Mouse (Mus musculus): Measurements from ENCODE around the gene Magi1.

Magi1 gene

DNA sequence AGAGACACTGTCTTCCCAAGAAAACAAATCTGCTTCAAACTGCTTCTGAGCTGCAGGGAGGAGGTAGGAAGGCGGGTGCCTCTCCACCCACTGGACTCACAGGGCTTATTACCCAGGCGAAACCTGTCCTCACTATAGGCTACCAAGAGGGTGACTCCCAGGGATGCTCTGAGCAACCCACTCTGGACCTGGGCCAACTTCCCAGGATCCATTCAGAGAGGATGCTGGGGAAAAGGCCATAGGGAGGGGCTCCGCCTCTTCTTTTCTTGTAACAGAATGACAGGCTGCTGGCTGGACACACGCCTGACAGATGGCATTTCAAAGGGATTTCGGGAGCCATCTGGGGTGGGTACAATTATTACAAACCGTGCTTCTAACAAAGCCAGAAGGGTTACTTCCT, 463.8 kb downstream of the Magi1 start:
- no peak for DNase-seq (ENCODE audit: low spot score)

DNA sequence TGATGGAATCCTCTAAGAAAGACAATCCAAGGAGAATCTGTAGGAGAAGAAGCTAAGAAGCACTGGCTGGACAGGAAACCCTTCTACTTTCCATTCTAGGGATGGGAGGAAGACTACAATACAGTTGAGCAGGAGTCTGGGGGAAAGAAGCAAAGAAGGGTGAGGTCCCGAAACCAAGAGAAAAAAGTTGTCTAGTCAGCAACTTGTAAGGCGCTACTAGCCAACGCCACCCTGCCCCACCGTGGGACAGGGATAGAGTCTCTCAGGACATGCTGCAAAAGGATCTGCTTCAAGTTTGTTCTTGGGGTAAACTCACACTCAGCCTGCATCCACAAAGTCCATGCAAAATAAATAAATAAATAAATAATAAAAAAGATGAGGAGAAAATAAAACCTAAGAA, 464.4 kb downstream of the Magi1 start:
- DNase-seq (ENCODE audit: low spot score), result no peak

DNA sequence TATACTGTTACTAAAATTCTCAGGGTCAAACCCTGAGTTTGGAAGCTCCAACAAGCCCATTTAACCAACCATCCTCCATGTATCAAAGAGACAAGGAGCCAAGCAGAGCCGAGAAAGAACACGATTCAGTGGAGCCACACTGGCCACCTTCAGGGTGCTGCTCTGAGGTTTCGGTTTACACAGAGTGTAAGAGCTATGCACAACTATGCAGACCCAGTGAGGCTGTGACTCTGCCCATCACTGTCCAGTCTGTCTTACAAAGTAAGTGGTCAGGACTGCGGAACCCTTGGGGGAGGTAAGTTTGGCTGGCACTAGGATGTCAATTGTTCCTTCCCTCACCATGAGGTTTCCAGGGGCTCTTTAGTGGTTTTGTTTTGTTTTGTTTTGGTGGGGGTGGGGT, 465.2 kb downstream of the Magi1 start:
- DNase-seq (ENCODE audit: low spot score), result no peak

DNA sequence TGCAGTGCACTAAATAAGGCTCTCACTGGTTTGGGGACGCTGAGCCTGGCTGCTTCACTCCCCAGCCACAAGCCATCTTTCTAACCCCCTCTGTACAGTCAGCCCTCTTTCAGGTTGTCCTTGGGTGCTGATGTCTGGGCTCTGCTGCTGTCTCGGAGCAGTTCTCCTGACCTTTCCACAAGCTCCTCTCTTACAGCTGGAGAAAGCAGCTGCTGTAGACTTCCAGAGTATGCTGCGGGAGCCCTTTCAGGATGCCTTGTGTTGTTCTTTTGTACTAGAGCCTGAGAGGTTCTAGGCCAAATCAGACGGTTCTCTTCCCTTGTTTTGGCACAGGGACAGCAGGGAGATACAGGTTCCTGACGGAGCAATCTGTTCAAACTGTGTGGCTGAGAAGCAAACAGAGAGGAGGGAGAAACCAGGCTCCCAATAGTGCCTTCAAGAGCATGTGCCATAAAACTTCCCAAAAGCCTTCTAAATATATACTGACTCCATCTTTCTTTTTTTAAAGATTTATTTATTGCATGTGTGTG, 478.2 kb downstream of the Magi1 start:
- no peak for DNase-seq (ENCODE audit: low spot score)

DNA sequence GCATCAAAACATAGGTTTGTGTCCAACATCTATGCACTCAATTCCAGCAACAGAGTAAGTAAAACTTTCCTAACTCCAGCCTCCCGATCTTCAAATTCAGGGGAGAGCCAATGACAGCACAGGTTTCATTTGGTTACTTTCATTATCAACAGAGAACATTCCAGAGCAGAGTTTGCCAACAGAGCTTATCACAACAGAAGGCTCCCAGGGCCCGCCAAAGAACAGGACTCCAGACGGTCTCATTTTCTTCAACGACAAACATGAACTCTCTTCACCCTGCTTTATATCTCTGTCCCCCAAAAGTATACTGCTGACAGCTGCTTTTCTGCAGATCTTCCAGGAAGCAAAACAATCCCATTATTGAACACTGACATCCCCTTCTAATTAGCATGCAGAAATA, 481.3 kb downstream of the Magi1 start:
- no peak for DNase-seq (ENCODE audit: low spot score)

DNA sequence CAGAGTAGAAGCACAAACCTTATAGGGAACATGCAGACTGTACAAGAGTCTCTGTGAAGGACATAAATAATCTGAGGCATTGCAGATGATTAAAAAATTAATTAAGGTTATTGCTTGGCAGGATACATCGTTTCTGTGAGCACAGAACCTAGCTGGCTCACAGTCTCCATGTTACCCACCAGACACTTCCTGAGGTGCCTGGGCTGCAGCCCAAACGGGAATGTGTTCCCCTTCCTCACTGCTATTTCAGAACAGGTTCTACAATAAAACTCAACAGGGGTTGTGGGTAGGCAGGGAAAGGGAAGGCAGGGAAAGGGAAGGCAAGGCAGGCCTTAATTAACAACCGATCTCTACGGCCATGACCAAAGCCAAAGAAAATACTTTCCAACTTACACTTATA, 483.3 kb downstream of the Magi1 start:
- DNase-seq (ENCODE audit: low spot score), result no peak

DNA sequence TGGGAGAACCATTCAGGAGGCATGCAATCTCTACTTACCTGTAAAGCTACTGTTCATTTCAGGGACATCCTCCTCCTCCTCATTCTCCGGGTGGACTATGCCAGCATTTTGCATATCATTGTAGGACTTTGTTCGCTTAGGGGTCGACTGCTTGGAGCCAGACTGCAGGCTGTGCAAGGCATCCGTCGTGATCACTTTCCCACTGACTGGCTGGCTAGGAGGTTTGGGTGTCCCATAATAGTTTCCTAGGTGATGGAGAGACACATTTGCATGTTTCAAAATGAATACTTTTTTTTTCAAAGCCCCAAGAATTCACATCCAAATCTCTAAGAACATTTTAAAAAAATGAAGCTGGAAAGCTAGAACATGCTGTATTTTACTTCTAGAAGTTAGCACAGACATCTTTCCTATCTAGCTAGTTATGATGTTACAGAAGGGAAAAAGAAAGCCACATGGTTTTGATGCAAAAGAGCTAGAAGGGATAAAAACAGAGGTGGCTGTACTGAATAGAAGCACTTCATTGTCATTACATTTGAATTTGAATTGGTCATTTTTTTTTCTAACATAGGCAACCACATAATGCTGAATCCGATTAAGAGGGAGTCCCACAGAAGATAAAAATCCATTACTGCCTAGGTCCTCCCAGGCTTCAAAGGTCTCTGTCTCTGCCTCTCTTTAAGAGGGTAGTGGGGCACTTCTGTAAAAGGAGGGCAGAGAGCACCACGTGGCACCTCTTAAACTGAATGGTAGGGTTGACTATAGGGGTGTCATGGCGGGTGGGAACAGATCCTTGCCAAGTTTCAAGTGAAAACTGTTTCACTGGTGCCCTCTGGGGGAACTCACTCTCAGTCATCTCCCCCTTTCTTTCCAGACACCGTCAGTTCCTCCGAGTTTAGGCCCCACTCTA, 491.2 kb downstream of the Magi1 start:
- no peak for DNase-seq (ENCODE audit: low spot score)

DNA sequence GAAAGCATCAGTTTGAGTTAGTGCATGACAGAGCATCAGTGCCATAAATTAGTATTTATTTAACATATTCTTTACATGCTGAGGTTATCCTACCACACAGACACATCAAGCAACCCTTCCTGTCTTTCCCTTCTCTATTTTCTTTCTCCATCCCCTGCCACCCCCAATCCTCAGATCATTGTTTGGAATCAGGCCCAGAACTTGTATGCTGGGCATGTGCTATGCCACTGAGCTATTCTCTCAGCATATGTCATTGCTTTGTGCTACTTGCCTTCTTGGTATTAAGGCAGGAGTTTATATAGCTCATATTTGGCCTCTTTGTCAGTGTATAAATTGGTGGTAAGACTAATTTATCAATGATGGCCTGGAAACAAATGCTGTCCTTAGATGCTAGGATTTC, 494.0 kb downstream of the Magi1 start:
- no peak for DNase-seq (ENCODE audit: low spot score)

DNA sequence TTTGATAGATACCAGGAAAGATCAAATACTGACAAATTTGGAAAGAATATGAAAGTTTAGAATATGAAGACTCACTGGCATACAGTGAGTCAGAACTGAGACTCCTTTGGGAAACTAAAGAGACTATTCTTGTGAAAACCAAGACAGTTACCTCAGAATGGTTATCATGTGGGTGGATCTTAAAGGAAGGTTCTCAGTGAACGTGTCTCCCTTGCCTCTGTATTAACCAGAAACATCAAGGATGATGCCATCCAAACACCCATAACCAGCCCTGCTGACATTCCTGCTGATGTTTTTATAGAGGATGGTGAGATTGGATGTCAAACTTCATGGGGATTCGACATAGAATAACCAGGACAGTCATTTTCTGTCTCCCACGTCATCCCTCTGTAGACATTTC, 496.7 kb downstream of the Magi1 start:
- DNase-seq (ENCODE audit: low spot score), result no peak

DNA sequence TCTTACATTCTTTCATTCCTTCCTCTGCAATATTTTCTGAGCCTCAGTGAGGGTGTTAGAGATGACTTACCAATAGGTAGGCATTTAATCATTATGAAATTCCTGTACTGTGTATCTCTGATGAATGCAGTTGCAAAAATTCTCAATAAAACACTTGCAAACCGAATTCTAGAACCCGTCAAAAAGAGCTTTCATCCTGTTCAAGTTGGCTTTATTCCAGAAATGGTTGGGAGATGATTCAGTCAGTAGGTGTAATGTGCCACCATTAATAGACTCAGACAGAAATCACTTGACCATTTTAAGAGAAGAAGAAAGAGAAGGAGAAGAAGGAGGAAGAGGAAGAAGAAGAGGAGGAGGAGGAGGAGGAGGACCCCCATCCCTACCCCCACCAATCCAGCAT, 497.5 kb downstream of the Magi1 start:
- no peak for DNase-seq (ENCODE audit: low spot score)

DNA sequence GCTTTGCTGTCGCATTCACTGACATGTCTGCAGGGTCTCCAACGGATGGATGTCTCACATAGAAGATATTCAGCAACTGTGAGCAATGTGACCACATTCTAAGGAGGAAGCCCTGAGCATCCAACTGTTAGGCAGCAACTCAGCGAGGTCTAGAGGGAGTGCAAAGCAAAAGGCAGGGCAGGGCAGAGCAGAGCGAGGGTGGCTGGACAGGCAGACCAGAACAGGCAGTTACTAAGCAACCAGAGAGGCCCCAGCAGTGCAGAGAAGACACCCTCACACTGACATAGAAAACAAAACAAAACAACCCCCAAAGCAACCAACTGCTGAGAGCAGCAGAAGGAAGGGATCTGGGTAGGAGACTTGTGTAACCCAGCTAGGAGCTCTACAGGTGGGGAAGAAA, 512.6 kb downstream of the Magi1 start:
- no peak for DNase-seq (ENCODE audit: low spot score)

DNA sequence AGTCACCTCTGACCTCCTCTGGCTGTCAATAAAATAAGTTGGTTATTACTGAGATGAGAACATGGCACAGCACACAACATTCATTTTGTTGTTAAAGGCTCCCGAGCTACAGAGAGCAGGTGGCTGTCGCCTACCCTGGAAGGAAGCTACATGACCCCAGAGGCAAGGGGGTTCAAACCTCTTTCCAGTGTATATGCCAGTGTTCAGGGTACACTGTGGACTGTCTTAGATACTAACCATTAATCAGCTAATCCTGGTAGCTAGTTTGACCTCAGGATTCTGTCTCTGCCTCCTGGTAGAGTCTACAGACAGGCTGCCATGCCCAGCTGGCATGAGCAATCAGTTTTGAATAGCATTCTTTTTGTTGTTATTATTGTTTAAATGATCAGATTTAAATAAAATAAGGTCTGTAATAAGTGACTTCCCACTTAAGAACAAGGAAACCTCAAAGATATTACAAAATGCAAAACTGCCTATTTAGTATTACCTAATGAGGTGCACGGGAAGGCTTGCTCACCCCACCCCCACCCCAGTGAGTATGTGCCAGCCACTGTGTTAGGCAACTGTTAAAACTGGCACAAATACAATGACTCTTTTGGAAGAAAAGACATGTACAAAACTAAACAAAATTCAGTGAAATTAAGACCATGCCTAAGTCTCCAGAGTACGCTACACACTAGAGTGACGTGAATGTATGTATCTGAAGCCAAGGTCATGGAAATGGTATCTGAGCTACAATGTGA, 513.3 kb downstream of the Magi1 start:
- no peak for DNase-seq (ENCODE audit: low spot score)

DNA sequence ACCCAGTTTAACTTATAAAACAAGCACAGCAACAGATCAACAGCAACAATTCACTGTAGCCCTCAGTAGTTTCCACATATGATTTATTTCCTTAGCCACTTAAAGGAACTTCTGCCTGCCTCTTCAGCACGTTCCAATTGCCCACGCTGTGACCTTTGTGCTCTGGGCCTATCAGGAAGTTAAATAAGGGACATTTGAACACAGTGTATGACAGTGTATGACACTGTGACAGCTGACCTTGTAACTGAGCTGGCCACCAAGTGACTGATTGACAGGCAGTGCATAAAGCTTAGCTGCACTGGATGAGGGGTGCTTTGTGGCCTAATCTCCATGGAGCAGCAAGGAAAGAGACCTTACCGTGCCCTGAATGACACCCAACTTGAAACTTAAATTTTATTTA, 525.6 kb downstream of the Magi1 start:
- no peak for DNase-seq (ENCODE audit: low spot score)

DNA sequence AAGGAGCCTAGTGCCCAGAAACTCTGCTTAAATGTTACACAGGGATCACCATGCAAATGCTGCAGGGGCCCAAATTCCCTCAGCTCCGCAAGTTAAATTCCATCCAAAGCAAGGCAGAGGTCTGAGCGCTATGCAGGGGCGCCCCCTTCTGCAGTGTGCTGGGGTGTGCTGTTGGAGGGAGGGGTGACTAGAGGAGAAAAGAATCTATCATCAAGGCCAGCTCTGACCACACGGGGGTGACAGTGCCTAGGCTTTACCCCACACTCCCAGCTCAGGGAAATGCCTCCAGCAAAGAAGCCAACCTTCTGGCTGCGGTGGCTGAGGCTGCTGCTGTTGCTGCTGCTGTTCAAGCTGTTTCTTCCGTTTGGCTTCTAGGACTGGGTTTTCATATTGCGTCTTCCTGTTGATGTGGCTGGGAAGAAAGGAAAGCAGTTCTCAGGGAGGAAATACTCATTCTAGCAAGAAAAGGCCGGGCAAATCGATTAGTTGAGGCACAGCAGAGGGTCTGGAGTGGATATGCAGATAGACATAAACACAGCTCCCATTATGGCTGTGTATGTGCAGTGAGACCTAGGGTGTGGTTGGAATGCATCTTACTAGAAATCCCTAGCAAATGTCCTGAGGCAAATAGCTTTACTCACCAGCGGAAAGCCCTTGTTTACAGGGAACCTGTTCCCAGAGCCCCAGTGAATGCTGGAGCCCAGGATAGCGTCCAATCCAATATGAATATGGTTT, 526.2 kb downstream of the Magi1 start:
- peak; percentile 49 for DNase-seq (ENCODE audit: low spot score)

DNA sequence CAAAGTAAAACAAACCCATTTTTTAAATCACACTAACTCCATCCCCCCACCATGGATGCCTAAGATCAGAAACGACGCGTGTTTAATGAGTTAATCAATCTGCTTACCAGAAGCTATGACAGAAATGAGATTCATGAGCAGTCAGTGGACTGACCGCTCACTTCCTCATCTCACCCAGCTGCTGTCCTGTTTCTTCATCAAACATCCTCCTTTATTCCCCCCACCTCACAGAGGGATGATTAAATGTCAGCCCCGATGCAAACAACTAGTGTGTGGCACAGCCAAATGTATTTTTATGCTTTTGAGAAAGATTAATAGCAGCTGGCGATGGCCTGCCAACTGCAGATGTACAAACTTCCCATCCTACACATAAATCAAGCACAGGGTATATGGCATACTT, 540.6 kb downstream of the Magi1 start:
- no peak for DNase-seq (ENCODE audit: low spot score)

DNA sequence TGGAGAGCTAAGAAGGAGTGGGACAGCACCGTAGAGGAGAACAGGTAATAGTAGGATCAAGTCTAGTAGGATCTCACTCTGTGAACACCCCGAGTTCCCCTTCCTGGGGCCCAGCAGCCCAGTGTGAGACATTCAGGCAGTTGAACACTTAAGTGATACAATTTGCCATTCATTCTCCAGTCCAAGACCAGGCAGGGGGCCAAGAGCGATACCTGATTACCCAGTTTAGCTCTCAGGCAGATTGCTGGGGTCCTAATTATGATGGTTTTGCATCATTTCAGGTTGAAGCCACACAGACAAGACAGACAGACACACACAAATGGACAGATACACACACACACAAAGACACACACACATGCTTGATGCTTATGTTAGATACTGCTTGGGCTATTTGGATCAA, 543.9 kb downstream of the Magi1 start:
- no peak for DNase-seq (ENCODE audit: low spot score)

DNA sequence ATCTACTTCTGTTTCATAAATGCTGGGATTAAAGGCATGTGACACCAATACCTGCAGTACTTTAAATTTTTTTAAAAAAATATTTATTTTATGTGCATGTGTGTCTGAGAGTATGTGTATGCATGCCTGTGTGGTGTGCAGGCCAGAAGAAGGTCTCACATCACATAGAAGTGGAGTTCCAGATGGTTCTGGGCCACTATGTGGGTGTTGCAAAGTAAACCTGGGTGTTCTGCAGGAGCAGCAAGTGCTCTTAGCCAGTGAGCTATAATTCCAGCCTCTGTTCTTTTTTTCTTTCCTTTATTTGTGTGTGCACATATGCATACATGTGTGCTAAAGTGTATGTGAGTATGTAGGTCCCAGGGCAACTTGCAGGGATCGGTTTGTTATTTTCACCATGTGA, 546.6 kb downstream of the Magi1 start:
- no peak for DNase-seq (ENCODE audit: low spot score)

DNA sequence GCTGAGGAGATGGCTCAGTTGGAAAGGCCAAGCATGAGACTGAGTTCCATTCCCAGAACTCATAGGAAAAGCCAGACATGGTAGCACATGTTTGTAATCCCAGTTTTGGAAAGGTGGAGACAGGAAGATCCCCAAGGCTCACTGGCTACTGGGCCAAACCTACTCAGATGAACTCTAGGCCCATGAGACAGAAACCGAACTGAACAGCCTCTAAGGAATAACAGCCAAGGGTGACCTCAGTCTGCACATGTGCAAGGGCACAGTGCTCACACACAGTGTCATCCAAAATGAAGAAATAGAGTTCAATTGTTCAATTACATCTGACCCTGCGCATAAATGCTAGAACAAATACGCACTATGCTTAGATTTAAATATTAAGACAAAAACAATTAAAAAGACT, 547.6 kb downstream of the Magi1 start:
- no peak for DNase-seq (ENCODE audit: low spot score)

DNA sequence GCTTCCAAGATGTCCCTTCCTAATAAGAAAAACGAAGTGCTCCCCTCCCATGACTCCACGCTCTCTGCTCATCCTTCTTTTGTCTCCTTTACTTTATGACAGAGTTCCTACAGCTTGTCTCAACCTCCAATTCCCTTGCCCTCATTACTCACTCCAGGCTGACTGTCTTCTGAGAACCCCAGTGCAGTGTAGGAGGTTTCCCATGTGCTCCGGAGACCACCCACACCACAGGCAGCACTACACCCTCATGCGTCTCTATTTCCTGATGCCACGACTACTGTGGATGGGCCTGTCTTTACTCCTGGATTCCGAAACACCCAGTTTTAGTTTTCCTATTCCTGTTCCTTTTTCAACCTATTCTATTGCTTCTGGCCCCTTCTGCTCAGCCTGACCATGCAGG, 549.9 kb downstream of the Magi1 start:
- DNase-seq (ENCODE audit: low spot score), result no peak

DNA sequence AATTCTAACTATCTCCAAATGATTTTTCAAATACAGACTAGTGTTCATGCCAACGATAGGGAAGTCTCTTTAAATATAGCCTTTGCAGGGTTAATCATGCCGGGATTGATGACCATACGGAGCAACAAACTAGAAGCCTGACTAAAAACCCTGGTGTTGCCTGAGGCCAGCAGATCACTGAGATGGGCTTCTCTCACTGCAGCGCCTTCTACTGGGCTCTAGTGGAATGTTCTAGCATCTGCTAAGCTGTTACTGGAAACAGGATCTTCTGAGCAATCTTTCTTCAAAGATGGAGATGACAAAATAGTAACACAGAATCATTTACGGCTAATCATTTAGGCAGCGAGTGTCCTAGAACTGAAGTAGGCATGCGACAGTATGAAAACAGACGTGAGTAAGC, 554.0 kb downstream of the Magi1 start:
- no peak for DNase-seq (ENCODE audit: low spot score)

DNA sequence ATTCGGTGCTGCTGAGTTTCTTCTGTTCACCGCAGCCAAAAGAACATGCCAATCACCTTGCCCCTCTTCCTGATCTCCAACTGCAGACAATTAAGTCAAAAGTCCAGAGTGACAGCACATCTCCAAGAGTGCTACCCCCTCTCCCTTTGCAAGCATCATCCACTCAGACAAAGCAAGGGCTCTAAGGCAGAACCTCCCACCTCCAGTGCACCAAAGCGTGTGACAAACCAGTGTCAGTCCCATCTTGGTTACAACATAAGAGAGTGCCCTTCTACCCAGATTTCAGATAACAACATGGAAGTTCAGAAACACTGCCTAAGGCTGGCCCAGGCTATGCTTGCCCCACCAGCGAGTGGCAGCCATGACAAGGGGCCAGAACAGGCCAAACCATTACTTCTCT, 554.9 kb downstream of the Magi1 start:
- DNase-seq (ENCODE audit: low spot score), result no peak

DNA sequence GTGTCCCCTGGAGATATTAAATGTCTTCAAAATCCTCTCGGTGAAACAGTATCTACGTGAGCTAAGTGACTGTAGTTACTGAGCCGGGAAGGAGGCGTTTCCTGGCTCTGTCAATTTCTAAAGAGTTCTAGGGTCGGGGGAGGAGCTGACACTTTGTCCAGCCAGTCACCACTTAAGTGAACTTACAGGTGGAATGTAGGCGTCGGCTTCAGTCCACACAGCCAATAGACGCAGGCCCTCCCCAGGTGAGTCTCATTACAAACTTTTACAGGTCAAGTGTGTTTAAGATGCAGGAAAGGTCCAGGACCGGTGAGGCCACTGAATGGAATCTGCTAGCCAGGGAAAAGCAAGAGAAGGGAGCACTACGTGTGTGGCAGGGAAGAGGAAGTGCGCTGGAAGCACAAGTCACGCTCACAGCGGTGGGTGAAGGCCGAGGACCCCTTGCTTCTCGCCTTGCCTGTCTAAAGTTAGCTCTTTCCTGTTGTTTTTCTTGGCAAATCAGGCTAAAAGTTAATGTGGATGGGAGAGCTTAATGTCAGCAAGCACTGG, 556.0 kb downstream of the Magi1 start:
- no peak for DNase-seq (ENCODE audit: low spot score)

All from testis, postnatal 14 days (tissue).